Mouse (Mus musculus) kidney, embryonic 15.5 days (tissue): ENCODE results near the gene Ubqln4. TPM values are rescaled to one million over a fixed set of nuclear protein-coding genes. Genes with fewer than 3 reads are reported as not detected.

Experiments used
- ATAC-seq: fragments of 200-750 bp; cut with Nextera tagmentation; replicated peaks from 2 replicates; pipeline ENCODE4 v1.8.0; 2017; ENCODE audit warnings: moderate TSS enrichment; ENCODE audit not compliant: low FRiP score
- H3K27ac ChIP-seq: fragments of 300-500 bp; sonication (generic); 2 replicates; pipeline ENCODE4 v1.5.1; 2015; ENCODE audit warnings: mild to moderate bottlenecking, inconsistent platforms
- H3K27me3 ChIP-seq: fragments of 300-500 bp; sonication (generic); 2 replicates; pipeline ENCODE4 v1.6.1; 2015; ENCODE audit warnings: inconsistent platforms
- H3K36me3 ChIP-seq: fragments of 300-500 bp; sonication (generic); 2 replicates; pipeline ENCODE4 v1.6.1; 2015; ENCODE audit warnings: inconsistent platforms
- H3K4me1 ChIP-seq: fragments of 300-500 bp; sonication (generic); 2 replicates; pipeline ENCODE4 v1.6.1; 2015; ENCODE audit warnings: inconsistent platforms
- H3K4me2 ChIP-seq: fragments of 300-500 bp; sonication (generic); 2 replicates; pipeline ENCODE4 v1.6.1; 2015; ENCODE audit warnings: moderate library complexity, mild to moderate bottlenecking, inconsistent platforms
- H3K4me3 ChIP-seq: fragments of 300-500 bp; sonication (generic); replicated peaks from 2 replicates; pipeline ENCODE4 v1.5.1; 2015; ENCODE audit warnings: mild to moderate bottlenecking, inconsistent platforms
- H3K9ac ChIP-seq: fragments of 300-500 bp; sonication (generic); 2 replicates; pipeline ENCODE4 v1.6.1; 2015; ENCODE audit warnings: mild to moderate bottlenecking, inconsistent platforms
- H3K9me3 ChIP-seq: fragments of 300-500 bp; sonication (generic); replicated peaks from 2 replicates; pipeline ENCODE4 v1.6.1; 2016; ENCODE audit warnings: inconsistent platforms
- WGBS: fragments of 180-500 bp; shearing (Covaris S2); methylation state at CpG from one replicate; pipeline ENCODE4 v1.1.7; 2015; ENCODE audit warnings: mixed read lengths; 5-methylcytosine and 5-hydroxymethylcytosine counted together
- polyA plus RNA-seq: library from polyadenylated mRNA; unstranded; fragments of >200 nt; fragmentation: Nextera tagmentation; extraction: Ambion mirVana; gene quantifications from 2 replicates; pipeline ENCODE4 v1.2.1, GENCODE M21; 2015

The Ubqln4 gene
- polyA plus RNA-seq, 1 experiment from 2014 or later, result 57.9 TPM

DNA sequence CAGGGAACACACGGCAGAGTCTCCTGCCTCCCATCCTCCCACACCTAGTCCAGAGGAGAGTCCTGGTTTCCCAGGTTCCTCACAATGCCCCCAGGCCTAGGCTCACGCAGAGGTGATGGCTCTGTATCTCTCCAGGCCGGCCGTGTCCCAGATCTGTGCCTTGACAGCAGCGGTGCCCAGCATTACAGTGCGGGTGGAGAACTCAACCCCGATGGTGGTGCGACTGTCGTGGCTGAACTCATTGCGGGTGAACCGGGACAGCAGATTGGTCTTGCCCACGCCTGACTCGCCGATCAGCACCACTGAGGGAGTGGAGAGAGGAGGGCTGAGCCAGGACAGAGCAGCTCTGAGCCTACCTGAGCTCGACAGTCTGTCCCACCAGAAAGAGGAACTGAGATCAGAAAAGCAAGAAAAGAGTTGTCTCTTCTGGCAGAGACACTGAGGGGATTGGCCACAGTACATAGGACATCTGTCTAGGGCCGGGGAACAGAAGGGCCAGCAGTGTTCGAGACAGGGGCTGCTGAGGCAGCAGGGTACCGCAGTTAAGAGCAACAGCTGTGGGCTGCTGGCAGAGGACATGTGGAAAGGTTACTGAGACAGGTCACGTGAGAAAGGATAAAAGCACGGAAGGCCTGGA lies 8.5 kb upstream of the Ubqln4 start:
- Histone ChIP-seq H3K9ac (no peak overlapping the region), H3K27me3 (no peaks in the 10 kb centered on the region), H3K27ac (peak overlapping the region; percentile 30; the same call in 1 of the 2 replicates), H3K9me3 (no peaks in the 10 kb centered on the region), H3K4me3 (no peak overlapping the region), H3K4me1 (peaks cover 38% of the 10 kb centered on the region), H3K36me3 (peaks cover 19% of the 10 kb centered on the region), H3K4me2 (no peak overlapping the region)
- ATAC-seq, result no peak
- WGBS, result 51% methylated on average over 20 of the region's 20 CpGs

DNA sequence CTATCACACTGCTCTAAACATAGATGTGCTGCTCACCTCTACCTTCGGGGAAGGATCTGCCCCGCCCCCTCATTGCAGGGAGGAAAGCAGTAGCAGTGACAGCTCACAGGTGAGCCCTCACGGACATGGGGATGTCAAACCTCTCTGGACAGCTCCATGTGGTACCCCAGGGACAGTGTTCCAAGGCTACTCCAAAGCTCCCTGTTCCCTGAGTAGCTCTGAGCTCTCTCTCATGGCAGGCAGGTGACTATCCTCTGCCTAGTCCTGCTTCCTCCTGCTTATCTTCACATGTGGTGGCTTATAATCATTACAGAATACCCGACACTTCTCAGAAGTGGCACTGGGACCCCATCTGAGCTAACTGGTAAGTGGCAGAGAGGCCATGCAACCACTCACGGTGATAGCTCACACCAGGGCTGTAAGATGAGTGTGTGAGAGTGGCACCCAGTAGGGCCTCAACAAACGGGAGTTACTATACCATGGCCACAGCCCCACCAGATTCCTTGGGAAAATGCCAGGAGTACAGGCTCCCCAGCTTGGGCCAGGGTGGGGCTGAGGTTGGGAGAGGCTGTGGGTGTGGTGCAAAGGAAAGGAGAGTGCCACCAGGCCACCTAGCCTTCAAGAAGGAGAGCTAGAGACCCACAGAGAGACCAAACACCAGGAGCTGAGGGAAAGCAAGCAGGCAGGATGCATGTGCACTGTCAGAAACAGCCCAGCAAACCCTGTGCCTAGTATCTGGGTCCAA lies 6.7 kb upstream of the Ubqln4 start:
- Histone ChIP-seq H3K9me3 (no peaks in the 10 kb centered on the region), H3K36me3 (0 out of 2 replicates have a peak, but pooled peaks cover 4% of the 10 kb centered on the region), H3K4me3 (no peak overlapping the region), H3K4me2 (no peak overlapping the region), H3K27ac (no peak overlapping the region), H3K27me3 (no peaks in the 10 kb centered on the region), H3K4me1 (peaks cover 40% of the 10 kb centered on the region), H3K9ac (no peak overlapping the region)
- WGBS, result 77% methylated on average over 6 of the region's 6 CpGs
- ATAC-seq, result no peak

GRCm38 (mm10) chr3:88548180-88548917 lies 5.2 kb upstream of the Ubqln4 start, which contains the start of gene Rab25:
TSS of gene Rab25 (minus strand) at chr3:88548300.
- 48% methylated on average over 18 of the region's 18 CpGs for WGBS
- Histone ChIP-seq H3K27ac (peak within 1 kb of the TSS; percentile 57; the same call in 1 of the 2 replicates), H3K9me3 (no peaks in the 10 kb centered on the region), H3K4me2 (peak within 1 kb of the TSS; percentile 45), H3K36me3 (0 out of 2 replicates have a peak, but pooled peaks cover 4% of the 10 kb centered on the region), H3K4me3 (peak within 1 kb of the TSS; percentile 24; the same call in 1 of the 2 replicates), H3K4me1 (peaks cover 43% of the 10 kb centered on the region), H3K27me3 (no peaks in the 10 kb centered on the region), H3K9ac (peak within 1 kb of the TSS; percentile 8; the same call in 1 of the 2 replicates)
- ATAC-seq, result no peak

GRCm38 (mm10) chr3:88551586-88551985 lies 2.0 kb upstream of the Ubqln4 start:
- ATAC-seq, result no peak
- peak overlapping the region; percentile 4; the same call in 1 of the 2 replicates for H3K4me3 ChIP-seq
- H3K27me3 ChIP-seq, result no peaks in the 10 kb centered on the region
- 75% methylated on average over 4 of the region's 4 CpGs for WGBS
- peak overlapping the region; percentile 84 for H3K4me2 ChIP-seq
- no peaks in the 10 kb centered on the region for H3K9me3 ChIP-seq
- H3K36me3 ChIP-seq, result peaks cover 17% of the 10 kb centered on the region
- H3K9ac ChIP-seq, result no peak overlapping the region
- peak overlapping the region; percentile 41; the same call in 1 of the 2 replicates for H3K27ac ChIP-seq
- H3K4me1 ChIP-seq, result peaks cover 46% of the 10 kb centered on the region

DNA sequence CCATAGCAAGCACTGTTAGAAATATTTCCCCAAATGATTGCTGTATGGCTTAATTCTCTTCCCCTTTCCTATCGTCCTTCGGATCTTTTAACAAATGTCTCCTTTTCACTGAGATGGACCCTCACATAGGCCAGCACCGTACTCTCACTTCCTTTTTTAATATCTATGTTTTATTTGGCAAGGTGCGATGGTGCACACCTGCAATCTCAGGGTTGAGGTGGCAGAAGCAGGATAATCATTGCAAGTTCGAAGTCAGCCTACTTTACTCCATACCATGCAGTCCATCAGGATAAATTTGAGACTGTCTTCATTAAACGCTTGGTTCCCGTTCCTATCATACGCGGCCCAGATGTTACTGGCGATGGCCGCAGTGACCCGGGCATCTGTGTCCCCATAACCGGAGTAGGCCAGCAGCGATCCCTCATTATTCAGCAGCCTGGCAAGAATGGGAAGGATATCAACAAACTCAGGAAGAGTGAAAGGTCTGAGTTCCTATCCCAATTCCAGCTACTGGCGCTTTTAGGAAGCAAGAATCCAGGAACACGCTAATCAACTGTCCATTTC lies 1.4 kb upstream of the Ubqln4 start:
- no peak for ATAC-seq
- peak overlapping the region; percentile 99 for H3K27ac ChIP-seq
- peaks cover 42% of the 10 kb centered on the region for H3K4me1 ChIP-seq
- peak overlapping the region; percentile 94 for H3K4me3 ChIP-seq
- WGBS, result 20% methylated on average over 16 of the region's 16 CpGs
- no peaks in the 10 kb centered on the region for H3K27me3 ChIP-seq
- no peaks in the 10 kb centered on the region for H3K9me3 ChIP-seq
- peaks cover 23% of the 10 kb centered on the region for H3K36me3 ChIP-seq
- H3K9ac ChIP-seq, result peak overlapping the region; percentile 59
- H3K4me2 ChIP-seq, result peak overlapping the region; percentile 84

GRCm38 (mm10) chr3:88552676-88553524 lies 658 bp upstream of the Ubqln4 start, which contains the start of gene Lamtor2:
TSS of gene Lamtor2 (minus strand) at chr3:88553074.
- peak; percentile 91 for ATAC-seq
- WGBS, result under 1% methylated on average over 48 of the region's 48 CpGs

DNA sequence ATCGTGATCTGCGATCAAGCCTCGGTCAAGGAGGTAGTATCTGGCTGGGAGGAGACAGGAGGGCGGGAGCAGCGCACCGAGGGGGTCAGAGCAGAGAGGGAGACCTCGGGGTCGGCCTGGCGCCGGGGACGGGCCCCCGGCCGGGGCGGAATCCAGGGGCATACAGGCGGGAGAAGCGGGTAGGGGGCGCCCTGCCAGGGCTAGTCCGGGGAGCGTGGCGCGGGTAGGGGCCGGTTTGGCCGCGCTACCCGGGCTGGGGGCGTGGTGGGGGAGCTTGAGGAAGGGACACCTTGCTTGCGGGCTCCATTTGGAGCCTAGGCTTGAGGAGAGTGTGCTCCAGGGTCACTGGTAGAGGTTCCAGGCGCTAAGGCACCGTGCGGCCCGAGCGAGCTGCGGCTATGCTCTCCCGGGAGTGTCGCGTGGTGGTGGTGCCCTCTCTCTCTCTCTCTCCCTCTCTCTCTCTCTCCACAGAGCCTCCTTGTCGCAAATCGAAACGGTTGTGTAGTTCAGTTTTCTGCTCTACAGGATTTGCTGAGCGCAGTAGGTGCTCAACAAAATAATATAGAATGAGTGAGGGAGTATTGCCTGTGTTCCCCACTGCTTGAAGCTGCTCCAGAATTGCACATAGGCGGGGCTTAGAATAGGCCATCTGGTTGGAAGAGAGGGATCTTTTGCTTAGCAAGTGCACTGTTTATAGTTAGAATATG lies 475 bp downstream of the Ubqln4 start:
- peaks cover 35% of the 10 kb centered on the region for H3K4me1 ChIP-seq
- peak overlapping the region; percentile 99 for H3K27ac ChIP-seq
- H3K4me3 ChIP-seq, result peak overlapping the region; percentile 94
- peak; percentile 53 for ATAC-seq
- H3K9ac ChIP-seq, result peak overlapping the region; percentile 93
- H3K36me3 ChIP-seq, result peaks cover 38% of the 10 kb centered on the region
- under 1% methylated on average over 39 of the region's 41 CpGs for WGBS
- peak overlapping the region; percentile 84 for H3K4me2 ChIP-seq
- H3K9me3 ChIP-seq, result no peaks in the 10 kb centered on the region
- no peaks in the 10 kb centered on the region for H3K27me3 ChIP-seq

More at GRCm38 (mm10) chr3:88552676-88553524, 658 bp upstream of the Ubqln4 start, which contains the start of gene Lamtor2:
- peaks cover 42% of the 10 kb centered on the region for H3K4me1 ChIP-seq
- H3K36me3 ChIP-seq, result peaks cover 30% of the 10 kb centered on the region
- H3K27me3 ChIP-seq, result no peaks in the 10 kb centered on the region
- peak within 1 kb of the TSS; percentile 94 for H3K4me3 ChIP-seq
- H3K27ac ChIP-seq, result peak within 1 kb of the TSS; percentile 99
- no peaks in the 10 kb centered on the region for H3K9me3 ChIP-seq
- peak within 1 kb of the TSS; percentile 84 for H3K4me2 ChIP-seq
- peak within 1 kb of the TSS; percentile 93 for H3K9ac ChIP-seq

- peak overlapping the region; percentile 84 for H3K4me2 ChIP-seq
- WGBS, result 63% methylated on average over 5 of the region's 5 CpGs
- H3K27ac ChIP-seq, result no peak overlapping the region
- no peak for ATAC-seq
- no peaks in the 10 kb centered on the region for H3K27me3 ChIP-seq
- H3K9me3 ChIP-seq, result no peaks in the 10 kb centered on the region
- H3K4me1 ChIP-seq, result peaks cover 35% of the 10 kb centered on the region
- H3K9ac ChIP-seq, result no peak overlapping the region
- peaks cover 48% of the 10 kb centered on the region for H3K36me3 ChIP-seq
- peak overlapping the region; percentile 94; the same call in 1 of the 2 replicates for H3K4me3 ChIP-seq
Observed at GRCm38 (mm10) chr3:88555069-88555605, 1.6 kb downstream of the Ubqln4 start.

GRCm38 (mm10) chr3:88555731-88556130 lies 2.2 kb downstream of the Ubqln4 start:
- no peaks in the 10 kb centered on the region for H3K9me3 ChIP-seq
- H3K27me3 ChIP-seq, result no peaks in the 10 kb centered on the region
- H3K4me3 ChIP-seq, result no peak overlapping the region
- WGBS, result 97% methylated on average over 6 of the region's 6 CpGs
- H3K4me1 ChIP-seq, result peaks cover 35% of the 10 kb centered on the region
- H3K27ac ChIP-seq, result no peak overlapping the region
- peaks cover 54% of the 10 kb centered on the region for H3K36me3 ChIP-seq
- H3K4me2 ChIP-seq, result no peak overlapping the region
- no peak overlapping the region for H3K9ac ChIP-seq
- no peak for ATAC-seq

DNA sequence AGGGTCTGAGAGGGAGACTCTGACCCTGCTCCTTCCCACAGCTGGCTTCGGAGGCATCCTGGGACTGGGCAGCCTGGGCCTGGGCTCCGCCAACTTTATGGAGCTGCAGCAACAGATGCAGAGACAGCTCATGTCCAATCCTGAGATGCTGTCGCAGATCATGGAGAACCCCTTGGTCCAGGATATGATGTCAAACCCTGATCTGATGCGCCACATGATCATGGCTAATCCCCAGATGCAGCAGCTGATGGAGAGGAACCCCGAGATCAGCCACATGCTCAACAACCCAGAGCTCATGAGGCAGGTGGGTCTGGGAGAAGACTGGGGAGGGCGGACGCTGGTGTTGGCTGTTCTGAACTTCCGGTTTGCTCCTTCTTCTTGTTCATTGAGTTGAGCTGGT lies 3.1 kb downstream of the Ubqln4 start:
- H3K4me1 ChIP-seq, result peaks cover 33% of the 10 kb centered on the region
- no peak overlapping the region for H3K4me3 ChIP-seq
- no peak overlapping the region for H3K9ac ChIP-seq
- H3K27ac ChIP-seq, result no peak overlapping the region
- H3K9me3 ChIP-seq, result no peaks in the 10 kb centered on the region
- H3K4me2 ChIP-seq, result no peak overlapping the region
- WGBS, result 88% methylated on average over 8 of the region's 8 CpGs
- peaks cover 63% of the 10 kb centered on the region for H3K36me3 ChIP-seq
- H3K27me3 ChIP-seq, result no peaks in the 10 kb centered on the region
- ATAC-seq, result no peak
